Comparison of ENCODE assay signal across 9 mouse cellular contexts in genomic region chr7:101309985-101310326, GRCm38 (mm10). TPM values are rescaled to one million over a fixed set of nuclear protein-coding genes. Genes with fewer than 3 reads are reported as not detected.
DNase-seq lines count a peak whose midpoint lies in the region; ATAC-seq and TF ChIP-seq lines count a peak whose summit lies in the region.
"Had no signal": no experiment of that assay in that cellular context is flagged by ENCODE, and none has a peak within 500 bp of the region (broad histone marks: within the 10 kb centered on the region; RNA-seq: fewer than 3 reads in every experiment).

No protein-coding gene starts in this region.

- TF ChIP-seq POLR2A in kidney, adult 2 months (IDR thresholded peaks at IDR 0.05; ENCODE audit: low read depth, low read length): no peak
- no peak for TF ChIP-seq POLR2A in bone marrow macrophage, adult 2 months (IDR thresholded peaks at IDR 0.05; ENCODE audit: borderline replicate concordance, low read depth, low read length)

- no peaks in the 10 kb centered on the region for H3K36me3 ChIP-seq in kidney, adult 2 months (ENCODE audit: control insufficient read depth, insufficient read depth, low read length)
- H3K36me3 ChIP-seq in hindbrain, embryonic 12.5 days: no peaks in the 10 kb centered on the region
- no peaks in the 10 kb centered on the region for H3K36me3 ChIP-seq in midbrain, embryonic 12.5 days

- peak overlapping the region; percentile 98 for H3K27ac ChIP-seq in kidney, adult 2 months (ENCODE audit: insufficient read depth, low read depth, low read length)
- peak overlapping the region; percentile 94 for H3K27ac ChIP-seq in bone marrow macrophage, adult 2 months (ENCODE audit: insufficient read depth, low read depth, low read length)
- H3K27ac ChIP-seq in hindbrain, embryonic 12.5 days: peak overlapping the region; percentile 85
- H3K27ac ChIP-seq in midbrain, embryonic 12.5 days (replicated peaks): peak overlapping the region; percentile 85; the same call in 1 of the 2 replicates

- H3K27me3 ChIP-seq in kidney, adult 2 months (replicated peaks; ENCODE audit: control insufficient read depth, insufficient read depth, low read length): no peaks in the 10 kb centered on the region
- H3K27me3 ChIP-seq in hindbrain, embryonic 12.5 days: no peaks in the 10 kb centered on the region
- peaks cover 10% of the 10 kb centered on the region; the same call in 1 of the 2 replicates for H3K27me3 ChIP-seq in midbrain, embryonic 12.5 days
- H3K27me3 ChIP-seq: Patski had no signal

- WGBS in kidney, adult 2 months: 18% methylated on average over 5 of the region's 5 CpGs
- 41% methylated on average over 5 of the region's 5 CpGs for WGBS in hindbrain, embryonic 12.5 days
- WGBS in midbrain, embryonic 12.5 days: 41% methylated on average over 5 of the region's 5 CpGs

- no peak for DNase-seq in kidney, adult 2 months
- no peak for DNase-seq in kidney, adult 18-20 months
- no peak for DNase-seq in frontal cortex, postnatal 10 days (ENCODE audit: low spot score in 2 of 2)
- DNase-seq in adrenal gland, adult 8-10 months: no peak
- DNase-seq in cerebellum, postnatal 14 days: no peak

- peak; percentile 24 for ATAC-seq in hindbrain, embryonic 12.5 days (ENCODE audit: low FRiP score)
- no peak for ATAC-seq in midbrain, embryonic 12.5 days (ENCODE audit: low FRiP score, low read depth)

- peaks cover 16% of the 10 kb centered on the region; the same call in 1 of the 2 replicates for H3K4me1 ChIP-seq in kidney, adult 2 months (ENCODE audit: control insufficient read depth, insufficient read depth, low read length)
- peaks cover 20% of the 10 kb centered on the region for H3K4me1 ChIP-seq in bone marrow macrophage, adult 2 months (ENCODE audit: control insufficient read depth, insufficient read depth, low read length)
- peaks cover 4% of the 10 kb centered on the region; the same call in 1 of the 2 replicates for H3K4me1 ChIP-seq in hindbrain, embryonic 12.5 days
- peaks cover 4% of the 10 kb centered on the region for H3K4me1 ChIP-seq in midbrain, embryonic 12.5 days

- H3K4me3 ChIP-seq in kidney, adult 2 months (ENCODE audit: insufficient read depth, low read depth, low read length): peak overlapping the region; percentile 73
- H3K4me3 ChIP-seq in bone marrow macrophage, adult 2 months (ENCODE audit: insufficient read depth, low read length): peak overlapping the region; percentile 82
- H3K4me3 ChIP-seq in hindbrain, embryonic 12.5 days: peak overlapping the region; percentile 63
- H3K4me3 ChIP-seq in midbrain, embryonic 12.5 days: peak overlapping the region; percentile 59

- peak overlapping the region; percentile 73 for H3K9ac ChIP-seq in hindbrain, embryonic 12.5 days
- H3K9ac ChIP-seq in midbrain, embryonic 12.5 days (replicated peaks): peak overlapping the region; percentile 62; the same call in 1 of the 2 replicates

- TF ChIP-seq CTCF in kidney, adult 2 months (conservative IDR thresholded peaks at IDR 0.05; ENCODE audit: insufficient read depth, insufficient read length, low read depth, low read length): 0 out of 2 replicates have a peak, but pooled peaks have one; percentile 3
- TF ChIP-seq CTCF in bone marrow macrophage, adult 2 months (IDR thresholded peaks at IDR 0.05; ENCODE audit: low read depth, low read length): no peak

- peak overlapping the region; percentile 56 for H3K4me2 ChIP-seq in hindbrain, embryonic 12.5 days (replicated peaks)
- H3K4me2 ChIP-seq in midbrain, embryonic 12.5 days (replicated peaks): peak overlapping the region; percentile 56

- H3K9me3 ChIP-seq in hindbrain, embryonic 12.5 days (replicated peaks): no peaks in the 10 kb centered on the region
- no peaks in the 10 kb centered on the region for H3K9me3 ChIP-seq in midbrain, embryonic 12.5 days

RNA-seq across cellular contexts. Expression of gene Stard10, which starts 6.9 kb away (rescaled TPM):
- polyA plus RNA-seq in kidney, adult 2 months (2012; rRNA removed): 467 and 503 TPM in 2 replicates
- polyA plus RNA-seq in bone marrow macrophage, adult 2 months (2012; ENCODE audit: insufficient read depth, insufficient read length, missing spikeins): 3.3 and 8.0 TPM in 2 replicates
- 10.6 and 11.5 TPM in 2 replicates for polyA plus RNA-seq in hindbrain, embryonic 12.5 days (2016; fragmentation: Nextera tagmentation; extraction: Ambion mirVana)
- 5.2 and 6.4 TPM in 2 replicates for polyA plus RNA-seq in midbrain, embryonic 12.5 days (2016; fragmentation: Nextera tagmentation; extraction: Ambion mirVana)
- total RNA-seq in adrenal gland, adult 8-10 months (2022): 100 to 1,000 TPM in 2 of 4 experiments, 10 to 100 TPM in 2; 39.3 to 195 (median 109) TPM

RNA-seq across cellular contexts. Expression of gene Atg16l2, which starts 7.9 kb away (rescaled TPM):
- polyA plus RNA-seq in kidney, adult 2 months (2012; rRNA removed): 12.3 and 19.4 TPM in 2 replicates
- 13.2 and 28.0 TPM in 2 replicates for polyA plus RNA-seq in bone marrow macrophage, adult 2 months (2012; ENCODE audit: insufficient read depth, insufficient read length, missing spikeins)
- 14.7 and 18.3 TPM in 2 replicates for polyA plus RNA-seq in hindbrain, embryonic 12.5 days (2016; fragmentation: Nextera tagmentation; extraction: Ambion mirVana)
- 18.5 and 19.3 TPM in 2 replicates for polyA plus RNA-seq in midbrain, embryonic 12.5 days (2016; fragmentation: Nextera tagmentation; extraction: Ambion mirVana)
- 10 to 100 TPM; 20.8 to 49.8 (median 33.4) TPM for total RNA-seq in adrenal gland, adult 8-10 months (2022)

RNA-seq across cellular contexts. Expression of gene Arap1, which starts 37.9 kb away (rescaled TPM):
- 68.7 and 69.7 TPM in 2 replicates for polyA plus RNA-seq in kidney, adult 2 months (2012; rRNA removed)
- 326 and 363 TPM in 2 replicates for polyA plus RNA-seq in bone marrow macrophage, adult 2 months (2012; ENCODE audit: insufficient read depth, insufficient read length, missing spikeins)
- polyA plus RNA-seq in hindbrain, embryonic 12.5 days (2016; fragmentation: Nextera tagmentation; extraction: Ambion mirVana): 17.2 and 26.9 TPM in 2 replicates
- 13.3 and 15.0 TPM in 2 replicates for polyA plus RNA-seq in midbrain, embryonic 12.5 days (2016; fragmentation: Nextera tagmentation; extraction: Ambion mirVana)
- total RNA-seq in adrenal gland, adult 8-10 months (2022): 10 to 100 TPM; 34.8 to 67.7 (median 49.6) TPM

Comparison
In these comparisons a context has a peak if more than half of its experiments do, and no peak if none do; other contexts are left out.
1. RNA of gene Stard10, which starts 6.9 kb away (polyA plus RNA-seq): 467 to 503 TPM in kidney, adult 2 months; 10.6 to 11.5 TPM in hindbrain, embryonic 12.5 days, 3.3 to 8.0 TPM in bone marrow macrophage, adult 2 months and 5.2 to 6.4 TPM in midbrain, embryonic 12.5 days; every median in the first group is over 10 times any median in the second.
2. Peak in every context shown above with its lines, with median percentiles within 50 percentile points of each other: H3K27ac ChIP-seq and H3K4me3 ChIP-seq.